ENCODE assay signal across 15 mouse cellular contexts in the genomic region with DNA sequence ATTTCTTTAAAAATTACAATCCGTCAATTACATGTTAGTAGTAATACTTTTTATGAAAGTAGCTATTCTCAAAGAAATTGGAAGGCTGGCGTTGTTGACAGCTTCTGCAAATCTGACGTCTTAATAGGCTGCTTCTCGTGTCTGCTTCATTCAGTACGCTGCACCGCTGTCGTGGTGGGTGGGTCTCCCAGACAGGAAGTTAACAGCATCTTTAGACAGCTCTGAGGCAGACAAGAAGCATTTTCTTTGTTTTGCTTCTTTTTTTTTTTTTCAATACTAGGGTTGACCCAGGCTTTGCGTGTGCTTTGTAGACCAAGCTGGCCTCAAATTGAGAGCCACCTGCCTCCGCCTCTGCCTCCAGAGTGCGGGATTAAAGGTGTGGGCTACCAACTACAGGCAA. TPM values are rescaled to one million over a fixed set of nuclear protein-coding genes. Genes with fewer than 3 reads are reported as not detected.
DNase-seq lines count a peak whose midpoint lies in the region; ATAC-seq and TF ChIP-seq lines count a peak whose summit lies in the region.
"Had no signal": no experiment of that assay in that cellular context is flagged by ENCODE, and none has a peak within 500 bp of the region (broad histone marks: within the 10 kb centered on the region; RNA-seq: fewer than 3 reads in every experiment).

No protein-coding gene starts in this region.

- TF ChIP-seq CTCF in MEL (IDR thresholded peaks at IDR 0.05 in 2 of 3, conservative IDR thresholded peaks at IDR 0.05 in 1 of 3; ENCODE audit: control insufficient read depth in 1 of 3, insufficient read depth in 1 of 3, low read depth in 2 of 3, low read length in 3 of 3, poor library complexity in 1 of 3, severe bottlenecking in 1 of 3) = no peak

- intact Hi-C loops in left cerebral cortex, postnatal 25 days (cut with DNase I) = no loop called here

- H3K36me3 ChIP-seq in kidney, embryonic 15.5 days = peaks cover 4% of the 10 kb centered on the region; the same call in 1 of the 2 replicates
- H3K36me3 ChIP-seq in MEL (ENCODE audit: control insufficient read depth in 1 of 2, insufficient read depth in 2 of 2, low read length in 2 of 2) = peaks cover 0 to 1% of the 10 kb centered on the region in 2 experiments; a peak in 3 of 4 replicates
- no peaks in the 10 kb centered on the region; the same call in 1 of the 2 replicates for H3K36me3 ChIP-seq in forebrain, embryonic 11.5 days (ENCODE audit: control insufficient read depth, insufficient read depth, low read length)
- H3K36me3 ChIP-seq in midbrain, embryonic 16.5 days (ENCODE audit: control insufficient read depth, insufficient read depth, low read length) = peaks cover 5% of the 10 kb centered on the region; the same call in 1 of the 2 replicates

- H3K4me2 ChIP-seq in kidney, embryonic 15.5 days = no peak overlapping the region
- H3K4me2 ChIP-seq in forebrain, embryonic 11.5 days (ENCODE audit: low read depth, low read length, severe bottlenecking) = no peak overlapping the region
- H3K4me2 ChIP-seq in midbrain, embryonic 16.5 days (ENCODE audit: low read length) = no peak overlapping the region
- H3K4me2 ChIP-seq: limb, embryonic 12.5 days had no signal

- no peak overlapping the region for H3K9ac ChIP-seq in kidney, embryonic 15.5 days
- H3K9ac ChIP-seq in MEL (ENCODE audit: control insufficient read depth, low read depth, low read length, poor library complexity, severe bottlenecking) = no peak overlapping the region
- no peak overlapping the region for H3K9ac ChIP-seq in forebrain, embryonic 11.5 days (ENCODE audit: low read length)
- H3K9ac ChIP-seq in midbrain, embryonic 16.5 days (ENCODE audit: low read depth, low read length) = no peak overlapping the region
- H3K9ac ChIP-seq: limb, embryonic 12.5 days had no signal

- H3K4me3 ChIP-seq in kidney, embryonic 15.5 days (replicated peaks) = no peak overlapping the region
- H3K4me3 ChIP-seq in MEL (ENCODE audit: control insufficient read depth in 1 of 2, insufficient read depth in 1 of 2, low read depth in 2 of 2, low read length in 2 of 2) = no peak overlapping the region
- no peak overlapping the region for H3K4me3 ChIP-seq in forebrain, embryonic 11.5 days (ENCODE audit: low read depth, low read length)
- no peak overlapping the region for H3K4me3 ChIP-seq in midbrain, embryonic 16.5 days (ENCODE audit: low read depth, low read length)
- H3K4me3 ChIP-seq: gastrocnemius, adult 2 months; limb, embryonic 12.5 days; megakaryocyte, embryonic 14.5 days had no signal

- peaks cover 70% of the 10 kb centered on the region for H3K4me1 ChIP-seq in kidney, embryonic 15.5 days
- H3K4me1 ChIP-seq in MEL (ENCODE audit: control insufficient read depth in 1 of 2, insufficient read depth in 2 of 2, low read length in 2 of 2) = no peaks in the 10 kb centered on the region
- H3K4me1 ChIP-seq in forebrain, embryonic 11.5 days (replicated peaks; ENCODE audit: control insufficient read depth, insufficient read depth, low read length) = peaks cover 11% of the 10 kb centered on the region
- peaks cover 28% of the 10 kb centered on the region for H3K4me1 ChIP-seq in midbrain, embryonic 16.5 days (ENCODE audit: control insufficient read depth, insufficient read depth, low read length)

- TF ChIP-seq RAD21 in MEL (IDR thresholded peaks at IDR 0.05; ENCODE audit: low read depth, low read length) = no peak

- no peaks in the 10 kb centered on the region for H3K27me3 ChIP-seq in kidney, embryonic 15.5 days
- H3K27me3 ChIP-seq in MEL (ENCODE audit: control insufficient read depth in 1 of 2, insufficient read depth in 2 of 2, low read length in 2 of 2) = no peaks in the 10 kb centered on the region
- H3K27me3 ChIP-seq in forebrain, embryonic 11.5 days (ENCODE audit: control insufficient read depth, insufficient read depth, low read length) = no peaks in the 10 kb centered on the region
- H3K27me3 ChIP-seq in midbrain, embryonic 16.5 days (ENCODE audit: control insufficient read depth, insufficient read depth, low read depth, low read length) = no peaks in the 10 kb centered on the region
- H3K27me3 ChIP-seq: limb, embryonic 12.5 days; megakaryocyte, embryonic 14.5 days had no signal

- TF ChIP-seq POLR2A in MEL (IDR thresholded peaks at IDR 0.05; ENCODE audit: control insufficient read depth in 1 of 2, insufficient read depth in 1 of 2, low read depth in 1 of 2, low read length in 2 of 2, poor library complexity in 1 of 2) = no peak

- 63% methylated on average over 10 of the region's 10 CpGs for WGBS in kidney, embryonic 15.5 days
- 73% methylated on average over 10 of the region's 10 CpGs for WGBS in forebrain, embryonic 11.5 days
- 45% methylated on average over 10 of the region's 10 CpGs for WGBS in midbrain, embryonic 16.5 days

- H3K9me3 ChIP-seq in kidney, embryonic 15.5 days (replicated peaks) = no peaks in the 10 kb centered on the region
- no peaks in the 10 kb centered on the region for H3K9me3 ChIP-seq in MEL (replicated peaks; ENCODE audit: insufficient read depth, low read length)
- no peaks in the 10 kb centered on the region for H3K9me3 ChIP-seq in forebrain, embryonic 11.5 days (ENCODE audit: control insufficient read depth, low read length)
- H3K9me3 ChIP-seq in midbrain, embryonic 16.5 days (replicated peaks; ENCODE audit: control insufficient read depth, low read length, poor library complexity, severe bottlenecking) = no peaks in the 10 kb centered on the region
- H3K9me3 ChIP-seq: limb, embryonic 12.5 days; megakaryocyte, embryonic 14.5 days had no signal

- no peak for ATAC-seq in kidney, embryonic 15.5 days (replicated peaks; ENCODE audit: low FRiP score)
- ATAC-seq in forebrain, embryonic 11.5 days (replicated peaks; ENCODE audit: low FRiP score) = no peak
- no peak for ATAC-seq in midbrain, embryonic 16.5 days

- no peak for DNase-seq in kidney, adult 11 months
- DNase-seq in MEL (ENCODE audit: low read depth, low spot score) = peak; percentile 30
- DNase-seq in forebrain, embryonic 11.5 days (ENCODE audit: low spot score) = no peak
- DNase-seq in embryo, embryonic 11 days = no peak
- no peak for DNase-seq in left cerebral cortex, postnatal 25 days (ENCODE audit: low spot score in 2 of 2)
- DNase-seq in lung, postnatal 14 days = no peak
- DNase-seq: adrenal gland, postnatal 10 days; gastrocnemius, adult 2 months; retina, postnatal 1 day had no signal

- H3K27ac ChIP-seq in kidney, embryonic 15.5 days = peak overlapping the region; percentile 9
- H3K27ac ChIP-seq in MEL (ENCODE audit: control insufficient read depth, low read depth, low read length) = no peak overlapping the region
- 0 out of 2 replicates have a peak overlapping the region, but pooled peaks have one; percentile 15 for H3K27ac ChIP-seq in forebrain, embryonic 11.5 days (ENCODE audit: low read depth, low read length)
- peak overlapping the region; percentile 4; the same call in 1 of the 2 replicates for H3K27ac ChIP-seq in midbrain, embryonic 16.5 days (ENCODE audit: low read length)
- H3K27ac ChIP-seq: gastrocnemius, adult 2 months; limb, embryonic 12.5 days had no signal

- no peak for TF ChIP-seq EP300 in MEL (IDR thresholded peaks at IDR 0.05; ENCODE audit: low read depth in 1 of 2, low read length in 2 of 2)

- peaks cover 5% of the 10 kb centered on the region; the same call in 1 of the 2 replicates for H3K79me2 ChIP-seq in MEL (ENCODE audit: control insufficient read depth, insufficient read depth, low read length, poor library complexity)

TF ChIP-seq in MEL, 35 proteins besides CTCF, POLR2A, EP300 and RAD21:
- no peak for TF ChIP-seq UBTF (IDR thresholded peaks at IDR 0.05; ENCODE audit: borderline replicate concordance, insufficient read depth, low read depth, low read length)
- TF ChIP-seq SIN3A (IDR thresholded peaks at IDR 0.05; ENCODE audit: low read length) = no peak
- no peak for TF ChIP-seq ZMIZ1 (IDR thresholded peaks at IDR 0.05; ENCODE audit: low read depth, low read length)
- TF ChIP-seq JUND (IDR thresholded peaks at IDR 0.05; ENCODE audit: low read depth, low read length) = no peak
- TF ChIP-seq ZC3H11A (IDR thresholded peaks at IDR 0.05; ENCODE audit: low read depth, low read length) = no peak
- no peak for TF ChIP-seq POLR2AphosphoS2 (IDR thresholded peaks at IDR 0.05; ENCODE audit: low read length)
- TF ChIP-seq E2F4 (IDR thresholded peaks at IDR 0.05; ENCODE audit: borderline replicate concordance, low read depth, low read length) = no peak
- TF ChIP-seq CHD2 (IDR thresholded peaks at IDR 0.05; ENCODE audit: low read length) = no peak

RNA-seq across cellular contexts. Expression of a gene that starts 31.9 kb away (rescaled TPM):
- polyA plus RNA-seq in kidney, embryonic 15.5 days (2015; fragmentation: Nextera tagmentation; extraction: Ambion mirVana) = 14.0 and 17.9 TPM in 2 replicates
- 29.1 and 29.5 TPM in 2 replicates for total RNA-seq in MEL (2012; rRNA removed)
- 100 to 1,000 TPM in 1 of 2 experiments, 10 to 100 TPM in 1; 46.5 to 483 TPM for polyA plus RNA-seq in MEL (2012; ENCODE audit: insufficient read depth in 1 of 2, insufficient read length in 2 of 2, low read depth in 1 of 2, low replicate concordance in 2 of 2, missing spikeins in 1 of 2)
- polyA plus RNA-seq in forebrain, embryonic 11.5 days (2014; fragmentation: Nextera tagmentation; extraction: Ambion mirVana) = 10.5 and 11.5 TPM in 2 replicates
- polyA plus RNA-seq in midbrain, embryonic 16.5 days (2015; fragmentation: Nextera tagmentation; extraction: Ambion mirVana) = 14.4 and 15.9 TPM in 2 replicates
- 100 to 1,000 TPM; 125 to 133 TPM for total RNA-seq in left cerebral cortex, postnatal 25 days (2021)

RNA-seq across cellular contexts. Expression of a gene that starts 50.0 kb away (rescaled TPM):
- polyA plus RNA-seq in kidney, embryonic 15.5 days (2015; fragmentation: Nextera tagmentation; extraction: Ambion mirVana) = not detected in 2 replicates
- total RNA-seq in MEL (2012; rRNA removed) = not detected in 2 replicates
- polyA plus RNA-seq in MEL (2012; ENCODE audit: insufficient read depth in 1 of 2, insufficient read length in 2 of 2, low read depth in 1 of 2, low replicate concordance in 2 of 2, missing spikeins in 1 of 2) = not detected
- polyA plus RNA-seq in forebrain, embryonic 11.5 days (2014; fragmentation: Nextera tagmentation; extraction: Ambion mirVana) = not detected in 2 replicates
- not detected in 2 replicates for polyA plus RNA-seq in midbrain, embryonic 16.5 days (2015; fragmentation: Nextera tagmentation; extraction: Ambion mirVana)
- total RNA-seq in left cerebral cortex, postnatal 25 days (2021) = not detected
- total RNA-seq: adrenal gland, postnatal 10 days; ES-E14; gastrocnemius, adult 2 months; hematopoietic stem cell, adult 5-6 weeks had no signal
- polyA plus RNA-seq: limb, embryonic 12.5 days had no signal
